Mouse (Mus musculus) lung, postnatal 0 days (tissue): Measurements from ENCODE around the gene Tpd52l2. TPM values are rescaled to one million over a fixed set of nuclear protein-coding genes. Genes with fewer than 3 reads are reported as not detected.
A peak's percentile ranks its signal among the peaks of the same experiment; 100 is the strongest.

ENCODE experiments used
- ATAC-seq: fragments of 200-750 bp; cut with Nextera tagmentation; 2 replicates; pipeline ENCODE4 v1.8.0; 2017; ENCODE audit warnings: moderate library complexity
- DNase-seq: peaks from one replicate; pipeline ENCODE4 v3.0.0-alpha.2; 2016; ENCODE audit warnings: low spot score
- H3K27ac ChIP-seq: fragments of 300-500 bp; sonication (generic); 2 replicates; pipeline ENCODE4 v1.5.1; 2014; ENCODE audit warnings: antibody characterized with exemption, mild to moderate bottlenecking, low read length, mixed read lengths
- H3K27me3 ChIP-seq: fragments of 300-500 bp; sonication (generic); replicated peaks from 2 replicates; pipeline ENCODE4 v1.6.1; 2014; ENCODE audit warnings: low read length, mixed read lengths; ENCODE audit not compliant: insufficient read depth
- H3K36me3 ChIP-seq: fragments of 300-500 bp; sonication (generic); 2 replicates; pipeline ENCODE4 v1.6.1; 2014; ENCODE audit warnings: low read length, mixed read lengths; ENCODE audit not compliant: insufficient read depth
- H3K4me1 ChIP-seq: fragments of 300-500 bp; sonication (generic); 2 replicates; pipeline ENCODE4 v1.6.1; 2014; ENCODE audit warnings: antibody characterized with exemption, low read depth, low read length, mixed read lengths; ENCODE audit not compliant: insufficient read depth
- H3K4me2 ChIP-seq: fragments of 300-500 bp; sonication (generic); replicated peaks from 2 replicates; pipeline ENCODE4 v1.6.1; 2014; ENCODE audit warnings: low read depth, mild to moderate bottlenecking, low read length, moderate library complexity, mixed read lengths
- H3K4me3 ChIP-seq: fragments of 300-500 bp; sonication (generic); 2 replicates; pipeline ENCODE4 v1.5.1; 2014; ENCODE audit warnings: low read depth, low read length
- H3K9ac ChIP-seq: fragments of 300-500 bp; sonication (generic); replicated peaks from 2 replicates; pipeline ENCODE4 v1.6.1; 2014; ENCODE audit warnings: low read depth, mild to moderate bottlenecking
- H3K9me3 ChIP-seq: fragments of 300-500 bp; sonication (generic); 2 replicates; pipeline ENCODE4 v1.6.1; 2016; ENCODE audit warnings: low read length, mixed read lengths
- CTCF ChIP-seq: IDR thresholded peaks from 2 replicates; pipeline ENCODE4 v1.5.1; 2016; ENCODE audit warnings: antibody characterized with exemption, mild to moderate bottlenecking
- EP300 ChIP-seq: IDR thresholded peaks from 2 replicates; pipeline ENCODE4 v1.6.1; 2016; ENCODE audit warnings: antibody characterized with exemption, mild to moderate bottlenecking, control low read depth
- WGBS: fragments of 180-500 bp; shearing (Covaris S2); extraction: QIAGEN DNeasy Blood & Tissue Kit; methylation state at CpG from one replicate; pipeline ENCODE4 v1.1.7; 2014; 5-methylcytosine and 5-hydroxymethylcytosine counted together
- polyA plus RNA-seq: library from polyadenylated mRNA; unstranded; fragments of >200 nt; fragmentation: Nextera tagmentation; extraction: Ambion mirVana; gene quantifications from 2 replicates; pipeline ENCODE4 v1.2.1, GENCODE M21; 2015

Tpd52l2 gene
- 131 and 135 TPM in 2 replicates for polyA plus RNA-seq

DNA sequence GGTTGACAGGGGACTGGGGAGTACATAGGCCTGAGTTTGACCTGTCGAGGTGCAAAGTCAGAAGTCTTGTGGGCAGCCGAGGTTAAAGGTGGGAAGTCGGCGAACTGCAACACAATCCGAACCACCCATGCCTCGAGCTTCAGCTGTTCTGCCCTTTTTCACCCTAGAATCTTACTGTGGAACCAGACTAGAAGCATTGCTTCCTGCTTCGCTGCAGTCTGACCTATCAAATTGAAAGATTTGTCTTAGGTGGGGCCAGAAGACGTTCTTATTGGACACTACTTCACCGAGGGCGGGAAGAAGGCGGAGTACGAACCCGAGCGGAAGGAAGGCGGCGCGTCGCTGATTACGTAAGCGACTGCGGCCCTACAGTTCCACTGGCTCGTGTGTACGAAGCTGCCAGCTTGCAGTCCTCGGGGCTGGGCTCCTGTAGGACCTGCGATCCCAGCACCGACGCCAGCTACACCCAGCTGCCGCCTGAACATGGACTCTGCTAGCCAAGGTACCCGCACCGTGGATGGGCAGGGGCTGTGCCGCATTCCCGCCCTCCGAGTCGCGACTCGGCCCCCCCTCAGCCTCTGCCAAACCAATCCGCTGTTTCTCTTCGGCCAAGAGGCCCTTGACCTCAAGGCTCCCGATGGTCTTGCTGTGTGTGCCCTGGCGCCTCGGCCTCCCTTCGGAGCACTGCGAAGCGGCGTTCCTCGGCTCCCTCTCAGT, at the start of gene Tpd52l2:
TSS of gene Tpd52l2 (plus strand) at position 312 of the 717 bp plus-strand sequence.
- Histone ChIP-seq H3K27ac (peak within 1 kb of the TSS; percentile 98), H3K4me3 (peak within 1 kb of the TSS; percentile 88), H3K4me2 (peak within 1 kb of the TSS; percentile 93), H3K36me3 (no peaks in the 10 kb centered on the region), H3K9me3 (no peaks in the 10 kb centered on the region), H3K9ac (peak within 1 kb of the TSS; percentile 86), H3K27me3 (no peaks in the 10 kb centered on the region), H3K4me1 (peaks cover 3% of the 10 kb centered on the region; the same call in 1 of the 2 replicates)
- TF ChIP-seq EP300 (peak; percentile 12; the same call in 1 of the 2 replicates), CTCF (0 out of 2 replicates have a peak, but pooled peaks have one; percentile 1)
- under 1% methylated on average over 39 of the region's 46 CpGs for WGBS
- peak; percentile 96 for ATAC-seq
- DNase-seq = peak; percentile 99

DNA sequence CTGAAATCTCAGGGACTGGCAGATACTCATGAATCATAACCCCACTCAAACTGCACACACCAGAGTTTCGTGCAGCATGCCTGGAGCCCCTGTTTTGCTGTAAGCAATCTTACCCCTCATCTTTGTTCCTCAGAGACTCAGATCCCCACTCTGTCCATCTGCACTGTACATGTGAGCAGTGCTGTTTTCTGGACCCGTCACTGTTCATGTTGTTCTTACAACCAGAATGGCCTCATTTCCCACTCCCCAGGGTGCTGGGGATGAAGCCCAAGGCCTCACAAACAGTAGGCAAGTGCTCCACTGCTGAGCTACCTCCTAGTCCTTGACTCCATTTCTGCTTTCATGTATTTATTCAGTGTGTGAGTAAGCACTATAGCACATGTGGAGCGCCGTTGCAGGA, 44.8 kb upstream of the Tpd52l2 start:
- Histone ChIP-seq H3K9me3 (no peaks in the 10 kb centered on the region), H3K4me1 (no peaks in the 10 kb centered on the region), H3K9ac (no peak overlapping the region), H3K27ac (no peak overlapping the region), H3K36me3 (no peaks in the 10 kb centered on the region), H3K4me2 (no peak overlapping the region), H3K4me3 (no peak overlapping the region), H3K27me3 (no peaks in the 10 kb centered on the region)
- 69% methylated on average over 4 of the region's 4 CpGs for WGBS
- TF ChIP-seq EP300 = no peak
- TF ChIP-seq CTCF = no peak
- DNase-seq (no peak), ATAC-seq (no peak)

- no peak for DNase-seq
- no peaks in the 10 kb centered on the region for H3K27me3 ChIP-seq
- ATAC-seq = no peak
- no peaks in the 10 kb centered on the region for H3K36me3 ChIP-seq
- WGBS = 55% methylated on average over 1 of the region's 1 CpGs
- H3K4me3 ChIP-seq = no peak overlapping the region
- H3K4me1 ChIP-seq = no peaks in the 10 kb centered on the region
- H3K27ac ChIP-seq = no peak overlapping the region
- no peak overlapping the region for H3K4me2 ChIP-seq
- no peaks in the 10 kb centered on the region for H3K9me3 ChIP-seq
- TF ChIP-seq CTCF = peak; percentile 28; the same call in 1 of the 2 replicates
- TF ChIP-seq EP300 = no peak
- no peak overlapping the region for H3K9ac ChIP-seq
Observed at GRCm38 (mm10) chr2:181453274-181453673, 43.7 kb upstream of the Tpd52l2 start.

- H3K27ac ChIP-seq = no peak overlapping the region
- H3K9ac ChIP-seq = no peak overlapping the region
- TF ChIP-seq CTCF = 0 out of 2 replicates have a peak, but pooled peaks have one; percentile 4
- TF ChIP-seq EP300 = peak; percentile 40; the same call in 1 of the 2 replicates
- H3K4me3 ChIP-seq = no peak overlapping the region
- no peaks in the 10 kb centered on the region for H3K27me3 ChIP-seq
- WGBS = 61% methylated on average over 2 of the region's 2 CpGs
- DNase-seq (peak; percentile 60), ATAC-seq (no peak)
- H3K4me2 ChIP-seq = no peak overlapping the region
- H3K36me3 ChIP-seq = no peaks in the 10 kb centered on the region
- no peaks in the 10 kb centered on the region for H3K9me3 ChIP-seq
- H3K4me1 ChIP-seq = no peaks in the 10 kb centered on the region
Observed at GRCm38 (mm10) chr2:181455899-181456298, 41.0 kb upstream of the Tpd52l2 start.

DNA sequence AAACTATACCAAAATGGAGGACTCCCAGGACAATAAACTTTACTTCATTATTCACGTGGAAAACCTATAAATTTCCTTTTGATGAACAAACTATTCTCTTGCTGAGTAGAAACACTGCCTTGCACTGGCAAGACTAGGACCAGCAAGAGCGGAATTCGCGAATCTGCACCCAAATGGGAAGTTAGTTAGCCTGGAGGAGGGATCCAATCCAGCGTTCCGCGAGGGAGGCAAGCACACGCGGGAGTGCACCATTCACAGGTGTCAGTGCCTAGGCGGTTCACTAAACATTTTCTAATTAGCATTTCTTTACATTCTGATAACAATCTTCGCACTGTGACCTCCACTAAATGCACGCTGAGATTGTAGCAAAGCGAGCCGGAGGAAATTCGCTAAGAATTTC, 39.1 kb upstream of the Tpd52l2 start:
- H3K9me3 ChIP-seq = no peaks in the 10 kb centered on the region
- H3K36me3 ChIP-seq = no peaks in the 10 kb centered on the region
- no peak for TF ChIP-seq CTCF
- no peak for TF ChIP-seq EP300
- H3K27ac ChIP-seq = no peak overlapping the region
- H3K27me3 ChIP-seq = no peaks in the 10 kb centered on the region
- WGBS = 5% methylated on average over 15 of the region's 15 CpGs
- no peaks in the 10 kb centered on the region for H3K4me1 ChIP-seq
- H3K4me2 ChIP-seq = peak overlapping the region; percentile 98
- DNase-seq (no peak), ATAC-seq (no peak)
- peak overlapping the region; percentile 89 for H3K4me3 ChIP-seq
- peak overlapping the region; percentile 57; the same call in 1 of the 2 replicates for H3K9ac ChIP-seq

- H3K4me2 ChIP-seq = peak overlapping the region; percentile 98
Observed at GRCm38 (mm10) chr2:181458411-181459152, 38.4 kb upstream of the Tpd52l2 start.

More at GRCm38 (mm10) chr2:181458411-181459152, 38.4 kb upstream of the Tpd52l2 start:
- ATAC-seq = no peak; the same call in 1 of the 2 replicates
- no peak for TF ChIP-seq EP300
- no peak for TF ChIP-seq CTCF
- Histone ChIP-seq H3K4me1 (no peaks in the 10 kb centered on the region), H3K27ac (peak overlapping the region; percentile 83), H3K4me3 (peak overlapping the region; percentile 89), H3K36me3 (no peaks in the 10 kb centered on the region), H3K9me3 (no peaks in the 10 kb centered on the region), H3K27me3 (no peaks in the 10 kb centered on the region), H3K9ac (peak overlapping the region; percentile 57)
- DNase-seq = peak; percentile 23
- WGBS = 2% methylated on average over 43 of the region's 72 CpGs
